Mouse (Mus musculus) WW6 (cell line): ENCODE data around the gene Ppp1r9a.

Experiments used
- DNase-seq: peaks from one replicate; pipeline ENCODE4 v3.0.0-alpha.2; 2013; ENCODE audit warnings: low read depth, low spot score

Gene Ppp1r9a

GRCm38 (mm10) chr6:5038140-5038749 lies 135.5 kb downstream of the Ppp1r9a start:
- DNase-seq: no peak

GRCm38 (mm10) chr6:5039316-5039715 lies 136.6 kb downstream of the Ppp1r9a start:
- DNase-seq: no peak

- no peak for DNase-seq
These were observed 143.1 kb downstream of the Ppp1r9a start for GRCm38 (mm10) chr6:5045854-5046253.

- no peak for DNase-seq
These were observed 145.3 kb downstream of the Ppp1r9a start for GRCm38 (mm10) chr6:5048025-5048424.

- no peak for DNase-seq
These were observed 149.6 kb downstream of the Ppp1r9a start for GRCm38 (mm10) chr6:5052309-5052708.

GRCm38 (mm10) chr6:5054446-5055095 lies 151.9 kb downstream of the Ppp1r9a start:
- no peak for DNase-seq

- no peak for DNase-seq
These were observed 172.0 kb downstream of the Ppp1r9a start for GRCm38 (mm10) chr6:5074736-5075135.

- no peak for DNase-seq
These were observed 173.0 kb downstream of the Ppp1r9a start for GRCm38 (mm10) chr6:5075680-5076079.

- no peak for DNase-seq
These were observed 175.3 kb downstream of the Ppp1r9a start for GRCm38 (mm10) chr6:5078009-5078408.

- no peak for DNase-seq
These were observed 176.4 kb downstream of the Ppp1r9a start for GRCm38 (mm10) chr6:5079108-5079507.

- no peak for DNase-seq
These were observed 177.4 kb downstream of the Ppp1r9a start for GRCm38 (mm10) chr6:5080094-5080493.

- no peak for DNase-seq
These were observed 177.8 kb downstream of the Ppp1r9a start for GRCm38 (mm10) chr6:5080496-5080895.

GRCm38 (mm10) chr6:5081099-5081498 lies 178.4 kb downstream of the Ppp1r9a start:
- DNase-seq: no peak

GRCm38 (mm10) chr6:5082144-5082543 lies 179.4 kb downstream of the Ppp1r9a start:
- DNase-seq: no peak

GRCm38 (mm10) chr6:5082740-5083139 lies 180.0 kb downstream of the Ppp1r9a start:
- no peak for DNase-seq

GRCm38 (mm10) chr6:5083957-5084356 lies 181.2 kb downstream of the Ppp1r9a start:
- no peak for DNase-seq

- DNase-seq: no peak
These were observed 189.2 kb downstream of the Ppp1r9a start for GRCm38 (mm10) chr6:5091873-5092272.

GRCm38 (mm10) chr6:5092795-5093194 lies 190.1 kb downstream of the Ppp1r9a start:
- DNase-seq: no peak

- DNase-seq: no peak
These were observed 190.8 kb downstream of the Ppp1r9a start for GRCm38 (mm10) chr6:5093516-5093915.

- no peak for DNase-seq
These were observed 192.8 kb downstream of the Ppp1r9a start for GRCm38 (mm10) chr6:5095365-5095973.

- DNase-seq: no peak
These were observed 194.6 kb downstream of the Ppp1r9a start for GRCm38 (mm10) chr6:5097309-5097708.

- no peak for DNase-seq
These were observed 196.6 kb downstream of the Ppp1r9a start for GRCm38 (mm10) chr6:5099282-5099681.

- no peak for DNase-seq
These were observed 197.1 kb downstream of the Ppp1r9a start for GRCm38 (mm10) chr6:5099842-5100241.
